Mouse (Mus musculus) heart, adult 8-10 months (tissue): Measurements from ENCODE around the gene Fndc10. TPM values are rescaled to one million over a fixed set of nuclear protein-coding genes. Genes with fewer than 3 reads are reported as not detected.
"Not testable (repeated sequence)": the region's sequence is repeated elsewhere in the genome, so short reads cannot be mapped to it uniquely, and the experiment has no call there.

Experiments used
- DNase-seq: peaks from one replicate; pipeline ENCODE4 v3.0.0; 2022; ENCODE audit warnings: low spot score
- total RNA-seq, 4 experiments: library from RNA; stranded (reverse); gene quantifications; 2 replicates each; pipeline ENCODE4 v1.2.4; 2022

Gene Fndc10
- total RNA-seq, 4 experiments from 2014 or later: 0.98 to 2.4 (median 1.3) TPM

- no peak for DNase-seq
Measured at GRCm38 (mm10) chr4:155734951-155735702, 41.0 kb downstream of the Fndc10 start.

DNA sequence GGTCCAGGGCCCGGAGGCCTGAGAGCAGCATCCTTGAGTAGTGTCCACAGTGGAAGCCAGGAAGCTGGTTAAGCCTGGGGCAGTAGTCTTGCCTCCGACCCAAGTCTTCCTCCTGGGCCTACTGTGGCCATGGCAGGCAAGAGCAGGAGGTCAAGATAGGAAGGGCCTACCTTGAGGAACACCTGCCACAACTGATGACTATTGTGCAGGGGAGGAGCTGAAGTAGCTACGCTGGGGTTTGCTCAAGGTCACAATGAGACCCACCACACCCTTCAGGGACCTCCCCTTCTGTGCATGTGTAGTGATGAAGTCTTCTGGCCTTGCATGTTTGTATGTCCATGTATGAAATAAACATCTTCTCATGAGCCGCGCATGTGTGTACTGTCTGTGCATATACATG lies 41.6 kb downstream of the Fndc10 start:
- DNase-seq: no peak

DNA sequence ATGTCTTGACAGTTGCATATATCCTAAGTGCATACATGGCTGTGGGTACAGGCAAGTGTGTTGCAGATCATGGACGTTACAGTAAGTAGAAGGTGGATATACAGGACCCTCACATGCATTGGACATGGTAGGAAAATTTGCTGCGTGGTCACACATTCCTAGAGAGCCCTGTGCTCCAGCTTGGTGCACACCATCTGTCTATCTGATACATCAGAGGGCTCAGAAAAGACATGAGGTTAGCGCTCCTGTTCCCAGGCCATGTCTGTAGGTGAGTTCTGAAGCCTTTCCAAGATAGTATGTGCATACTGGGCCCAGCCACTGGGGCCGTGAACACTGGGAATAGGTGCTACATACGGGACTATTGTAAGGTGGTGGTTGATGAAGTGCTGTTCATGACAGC lies 42.3 kb downstream of the Fndc10 start:
- DNase-seq: no peak

DNA sequence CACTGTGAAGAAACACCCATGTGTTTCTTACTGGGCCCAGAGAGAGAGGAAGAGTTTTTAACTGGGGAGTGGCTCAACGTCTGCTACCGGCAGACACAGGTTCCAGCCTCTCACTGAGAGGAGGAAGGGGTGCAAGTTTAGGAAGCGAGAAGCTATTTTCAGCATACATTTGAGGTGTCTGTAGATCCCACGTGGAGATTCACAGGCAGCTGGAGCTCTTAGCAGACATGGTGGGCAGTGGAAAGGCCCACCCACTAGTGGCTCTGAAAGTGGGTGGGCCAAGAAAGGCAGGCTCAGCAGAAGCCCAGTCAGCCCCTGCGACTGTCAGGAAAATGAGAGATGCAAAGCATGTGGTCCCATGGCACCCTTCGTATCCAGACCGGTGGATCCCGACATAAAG lies 44.1 kb downstream of the Fndc10 start:
- DNase-seq: no peak

DNA sequence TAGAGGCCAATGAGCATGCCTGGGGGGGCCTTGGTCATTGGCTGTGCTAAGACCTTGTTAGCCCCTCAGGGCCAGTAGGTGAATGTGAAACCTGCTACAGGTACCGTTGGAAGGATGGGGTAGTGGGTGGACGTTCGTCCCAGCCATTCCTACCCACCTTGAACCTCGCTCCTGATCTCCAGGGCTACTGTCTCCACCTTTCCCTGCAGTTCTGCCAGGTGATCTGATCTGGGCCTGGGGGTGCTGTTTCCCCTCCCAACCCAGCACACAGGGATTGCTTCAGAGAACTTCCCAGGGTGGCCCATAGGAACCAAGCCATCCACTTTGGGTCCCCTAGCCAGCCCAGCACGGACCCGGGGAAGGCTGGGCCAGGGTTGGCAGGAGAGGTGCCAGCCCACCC lies 45.0 kb downstream of the Fndc10 start:
- no peak for DNase-seq

DNA sequence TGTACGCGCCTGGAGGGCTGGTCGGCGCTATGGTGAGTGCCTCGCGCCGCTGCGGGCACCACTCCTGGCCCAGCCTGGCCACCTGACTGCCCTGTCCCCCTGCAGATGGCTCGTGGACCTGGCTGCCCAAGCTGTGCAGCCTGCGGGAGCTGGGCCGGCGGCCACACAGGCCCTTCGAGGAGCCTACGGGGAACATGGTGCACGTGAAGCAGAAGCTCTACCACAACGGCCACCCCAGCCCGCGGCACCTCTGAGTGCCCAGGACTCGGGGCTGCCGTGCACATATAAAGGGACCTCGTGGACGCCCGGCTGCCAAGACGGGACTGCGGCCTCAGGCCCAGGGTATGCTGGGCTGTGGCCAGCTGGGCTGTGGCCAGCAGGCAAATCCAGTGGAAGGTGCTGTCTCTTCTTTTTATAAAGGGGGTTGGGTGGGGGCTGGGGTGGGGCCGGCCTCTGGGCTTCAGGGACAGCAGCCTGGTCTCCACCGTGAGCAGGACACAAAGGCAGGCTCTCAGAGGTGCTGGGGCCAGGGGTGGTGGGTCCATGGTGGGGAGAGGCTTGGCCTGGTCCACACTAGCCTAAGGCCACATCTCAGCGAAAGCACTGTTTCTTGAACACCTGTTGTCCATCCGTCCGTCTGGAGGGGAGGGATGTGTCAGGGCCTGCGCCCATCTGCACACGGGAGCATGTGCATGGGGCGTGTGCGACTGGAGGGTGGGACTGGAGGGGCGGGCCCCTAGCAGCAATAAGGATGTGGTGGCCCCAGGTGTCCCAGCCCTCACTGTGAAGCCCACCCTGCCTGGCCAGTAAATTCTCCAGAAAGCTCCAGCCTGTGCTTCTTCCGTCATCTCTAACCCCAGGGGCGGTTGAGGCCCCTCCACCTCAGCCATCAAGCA lies 45.8 kb downstream of the Fndc10 start:
- DNase-seq: no peak

- not testable (repeated sequence) for DNase-seq
Measured at GRCm38 (mm10) chr4:155740681-155741080, 46.5 kb downstream of the Fndc10 start.

DNA sequence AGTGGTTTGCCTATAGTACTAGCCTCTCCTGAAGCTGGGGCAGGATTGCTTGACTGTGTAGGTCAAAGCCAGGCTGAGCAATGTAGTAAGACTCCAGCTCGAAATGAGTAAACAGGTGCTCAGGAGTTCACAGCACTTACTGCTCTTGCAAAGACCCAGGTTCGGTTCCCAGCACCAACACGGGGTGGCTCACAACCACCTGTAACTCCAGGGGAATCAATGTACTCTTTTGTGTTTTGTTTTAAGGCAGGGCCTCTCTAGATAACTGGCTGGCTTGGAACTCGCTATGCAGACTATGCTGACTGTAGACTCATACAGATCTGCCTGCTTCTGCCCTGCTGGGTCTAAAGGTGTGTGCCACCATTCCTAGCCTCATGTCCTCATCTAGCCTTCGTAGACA lies 48.5 kb downstream of the Fndc10 start:
- no peak for DNase-seq

- no peak for DNase-seq
Measured at GRCm38 (mm10) chr4:155744474-155744873, 50.3 kb downstream of the Fndc10 start.

GRCm38 (mm10) chr4:155745136-155745535 lies 51.0 kb downstream of the Fndc10 start:
- DNase-seq: no peak

Other genes starting within 250 kb of the Fndc10 start
- gene Tmem52, start 225.2 kb upstream of the Fndc10 start, total RNA-seq: 1 to 10 TPM; 4.2 to 9.6 (median 6.2) TPM
- 100 to 1,000 TPM; 136 to 150 (median 142) TPM for gene Gnb1, start 203.0 kb upstream of the Fndc10 start, total RNA-seq
- gene Nadk, start 132.0 kb upstream of the Fndc10 start, total RNA-seq: 10 to 100 TPM; 23.8 to 30.2 (median 29.1) TPM
- gene Slc35e2, start 92.9 kb upstream of the Fndc10 start, total RNA-seq: 1 to 10 TPM; 6.2 to 7.8 (median 6.9) TPM
- gene Cdk11b, start 69.5 kb upstream of the Fndc10 start, total RNA-seq: 10 to 100 TPM; 29.2 to 37.0 (median 30.2) TPM
- not detected for gene Gm10563, start 48.9 kb upstream of the Fndc10 start, total RNA-seq
- gene Mmp23, start 41.0 kb upstream of the Fndc10 start, total RNA-seq: 1 to 10 TPM; 6.7 to 9.0 (median 7.4) TPM
- 10 to 100 TPM; 25.4 to 30.1 (median 27.1) TPM for gene Mib2, start 25.1 kb upstream of the Fndc10 start, total RNA-seq
- gene Ssu72, start 10.5 kb downstream of the Fndc10 start, total RNA-seq: 10 to 100 TPM; 43.2 to 53.5 (median 51.2) TPM
- under 1 TPM in 3 of 4 experiments, not detected in 1; 0.11 to 0.81 (median 0.13) TPM for gene Tmem240, start 40.5 kb downstream of the Fndc10 start, total RNA-seq
- gene Atad3a, start 66.8 kb downstream of the Fndc10 start, total RNA-seq: 10 to 100 TPM; 34.9 to 45.7 (median 40.8) TPM
- gene Vwa1, start 80.4 kb downstream of the Fndc10 start, total RNA-seq: 1 to 10 TPM; 5.6 to 9.8 (median 8.1) TPM
- gene Tmem88b, start 91.5 kb downstream of the Fndc10 start, total RNA-seq: 1 to 10 TPM in 1 of 4 experiments, under 1 TPM in 3; 0.66 to 1.1 (median 0.81) TPM
- gene Ankrd65, start 96.1 kb downstream of the Fndc10 start, total RNA-seq: not detected
- 10 to 100 TPM; 78.5 to 86.8 (median 80.6) TPM for gene Mrpl20, start 108.5 kb downstream of the Fndc10 start, total RNA-seq
- 10 to 100 TPM; 20.3 to 30.7 (median 26.2) TPM for gene Ccnl2, start 118.1 kb downstream of the Fndc10 start, total RNA-seq
- gene Aurkaip1, start 136.9 kb downstream of the Fndc10 start, total RNA-seq: 100 to 1,000 TPM; 112 to 128 (median 117) TPM
- 10 to 100 TPM; 19.7 to 30.4 (median 24.4) TPM for gene Mxra8, start 145.3 kb downstream of the Fndc10 start, total RNA-seq
- 10 to 100 TPM; 41.3 to 50.7 (median 49.8) TPM for gene Dvl1, start 153.1 kb downstream of the Fndc10 start, total RNA-seq
- gene Tas1r3, start 169.0 kb downstream of the Fndc10 start, total RNA-seq: under 1 TPM; 0.17 to 0.19 (median 0.19) TPM
- gene Cptp, start 175.1 kb downstream of the Fndc10 start, total RNA-seq: 1 to 10 TPM; 7.3 to 9.9 (median 8.6) TPM
- 10 to 100 TPM; 13.9 to 14.5 (median 14.1) TPM for gene Ints11, start 175.2 kb downstream of the Fndc10 start, total RNA-seq
- gene Pusl1, start 197.4 kb downstream of the Fndc10 start, total RNA-seq: 10 to 100 TPM in 3 of 4 experiments, 1 to 10 TPM in 1; 9.6 to 11.9 (median 10.9) TPM
- gene Acap3, start 197.5 kb downstream of the Fndc10 start, total RNA-seq: 10 to 100 TPM in 2 of 4 experiments, 1 to 10 TPM in 2; 9.5 to 13.8 (median 10.9) TPM
- 10 to 100 TPM; 46.5 to 51.6 (median 49.3) TPM for gene Ube2j2, start 249.5 kb downstream of the Fndc10 start, total RNA-seq